ENCODE assay signal across 23 mouse cellular contexts in genomic region chr2:125196771-125197170, GRCm38 (mm10). TPM values are rescaled to one million over a fixed set of nuclear protein-coding genes. Genes with fewer than 3 reads are reported as not detected.
"Had no signal": no experiment of that assay in that cellular context is flagged by ENCODE, and none has a peak within 500 bp of the region (broad histone marks: within the 10 kb centered on the region; RNA-seq: fewer than 3 reads in every experiment).

No protein-coding gene starts in this region.

- H3K4me2 ChIP-seq: limb, embryonic 12.5 days; limb, embryonic 15.5 days; liver, embryonic 11.5 days; lung, embryonic 15.5 days; midbrain, embryonic 11.5 days had no signal

- ATAC-seq: intestine, postnatal 0 days; liver, postnatal 0 days had no signal

- H3K4me3 ChIP-seq: limb, embryonic 12.5 days; limb, embryonic 15.5 days; lung, embryonic 15.5 days; megakaryocyte, embryonic 14.5 days had no signal

- H3K4me1 ChIP-seq: limb, embryonic 12.5 days; limb, embryonic 15.5 days; lung, embryonic 15.5 days had no signal

- H3K9me3 ChIP-seq: limb, embryonic 12.5 days; limb, embryonic 15.5 days; lung, embryonic 15.5 days had no signal

- H3K36me3 ChIP-seq: limb, embryonic 12.5 days; limb, embryonic 15.5 days; lung, embryonic 15.5 days had no signal

- H3K27me3 ChIP-seq: limb, embryonic 12.5 days; limb, embryonic 15.5 days; lung, embryonic 15.5 days had no signal

- DNase-seq: kidney, adult 2 months; kidney, postnatal 25 days; left cerebral cortex, postnatal 4 days; liver, postnatal 0 days; lung, postnatal 10 days; lung, postnatal 36 days; midbrain, embryonic 14.5 days; right cerebral cortex, postnatal 25 days; thymus, adult 18-20 months; thymus, postnatal 14 days; thymus, postnatal 4 days had no signal

- H3K9ac ChIP-seq: limb, embryonic 12.5 days; limb, embryonic 15.5 days; liver, embryonic 14.5 days; liver, postnatal 0 days; lung, embryonic 15.5 days had no signal

- H3K27ac ChIP-seq: kidney, postnatal 0 days; limb, embryonic 12.5 days; limb, embryonic 15.5 days; liver, embryonic 14.5 days; lung, embryonic 15.5 days had no signal

RNA-seq across cellular contexts. Expression of gene Slc12a1, which starts 44.5 kb away (rescaled TPM):
- polyA plus RNA-seq: intestine, postnatal 0 days; large intestine, adult 2 months; limb, embryonic 12.5 days; limb, embryonic 15.5 days; liver, embryonic 11.5 days; liver, embryonic 14.5 days; liver, postnatal 0 days; lung, embryonic 15.5 days; midbrain, embryonic 14.5 days; small intestine, adult 2 months; stomach, embryonic 16.5 days had no signal
